Mouse (Mus musculus): ENCODE results near the gene Abcb8. TPM values are rescaled to one million over a fixed set of nuclear protein-coding genes. Genes with fewer than 3 reads are reported as not detected.

Abcb8 gene
- total and polyA plus RNA-seq, 2 experiments from 2014 or later = 44.6 to 64.1 TPM

DNA sequence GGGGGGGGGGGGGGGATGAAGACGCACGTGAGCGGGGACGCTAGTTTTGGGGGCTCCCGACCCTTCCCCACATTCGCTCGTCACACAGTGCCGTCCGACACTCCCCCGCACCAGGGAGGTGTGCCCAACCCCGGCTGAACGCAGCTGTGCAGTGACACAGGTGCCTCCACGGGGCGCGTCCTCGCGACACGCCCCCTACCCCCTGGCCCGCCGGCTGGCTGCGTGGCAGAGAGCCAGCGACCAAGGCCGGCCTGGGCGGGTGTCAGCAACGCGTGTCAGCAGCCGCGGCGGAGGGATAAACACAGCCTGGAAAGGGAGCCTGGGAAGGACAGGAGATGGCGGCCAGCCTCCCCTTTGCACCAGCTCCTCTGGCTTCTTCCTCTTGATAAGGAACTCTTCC is 44.9 kb upstream of the Abcb8 start:
- peaks cover 30% of the 10 kb centered on the region for H3K4me1 ChIP-seq (ENCODE audit: insufficient read depth)

GRCm38 (mm10) chr5:24350073-24350472 is 43.4 kb upstream of the Abcb8 start:
- WGBS = 63% methylated on average over 3 of the region's 3 CpGs
- Histone ChIP-seq H3K4me2 (ENCODE audit: low read depth) (peak overlapping the region; percentile 88), H3K27me3 (ENCODE audit: insufficient read depth, low read length) (no peaks in the 10 kb centered on the region), H3K9ac (no peak overlapping the region), H3K36me3 (ENCODE audit: insufficient read depth) (no peaks in the 10 kb centered on the region), H3K4me1 (ENCODE audit: insufficient read depth) (peaks cover 16% of the 10 kb centered on the region; the same call in 1 of the 2 replicates), H3K4me3 (ENCODE audit: low read depth, low read length) (no peak overlapping the region), H3K27ac (ENCODE audit: low read depth, low read length) (no peak overlapping the region), H3K9me3 (ENCODE audit: low read length) (no peaks in the 10 kb centered on the region)
- ATAC-seq (no peak), DNase-seq (no peak)
- no peak for TF ChIP-seq CTCF (IDR thresholded peaks at IDR 0.05; ENCODE audit: low read depth)

More for the DNA sequence above, 44.9 kb upstream of the Abcb8 start:
- DNase-seq = peak; percentile 33
- Histone ChIP-seq H3K4me3 (ENCODE audit: low read depth, low read length) (peak overlapping the region; percentile 55), H3K4me2 (ENCODE audit: low read depth) (peak overlapping the region; percentile 99), H3K27me3 (ENCODE audit: insufficient read depth, low read length) (no peaks in the 10 kb centered on the region), H3K36me3 (ENCODE audit: insufficient read depth) (no peaks in the 10 kb centered on the region), H3K27ac (ENCODE audit: low read depth, low read length) (no peak overlapping the region), H3K9ac (peak overlapping the region; percentile 60), H3K9me3 (ENCODE audit: low read length) (no peaks in the 10 kb centered on the region)
- WGBS = 2% methylated on average over 28 of the region's 30 CpGs
- TF ChIP-seq CTCF (IDR thresholded peaks at IDR 0.05; ENCODE audit: low read depth) = no peak
- ATAC-seq = no peak

- ATAC-seq = no peak
- H3K4me1 ChIP-seq (ENCODE audit: insufficient read depth) = peaks cover 16% of the 10 kb centered on the region; the same call in 1 of the 2 replicates
These were observed 42.8 kb upstream of the Abcb8 start for GRCm38 (mm10) chr5:24350531-24351250.

DNA sequence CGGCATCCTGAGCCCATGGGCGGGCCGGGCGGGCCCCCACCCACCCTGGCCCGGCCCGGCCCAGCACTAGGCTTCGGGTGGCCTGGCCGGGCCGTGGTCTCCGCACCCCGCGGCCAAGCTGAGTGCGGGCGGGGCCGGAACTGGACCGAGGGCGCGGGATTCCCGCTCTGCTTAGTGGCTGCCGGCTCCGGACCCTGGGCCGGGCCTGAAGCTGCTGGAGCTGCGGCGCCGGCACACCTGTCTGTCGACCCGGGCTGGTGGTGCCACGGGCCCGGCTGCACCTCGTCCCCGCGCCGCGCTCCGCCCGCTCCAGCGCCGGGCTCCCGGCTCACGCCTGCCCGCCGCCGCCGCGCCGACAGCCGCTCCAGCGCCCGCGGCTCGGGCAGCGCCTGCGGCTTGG is 42.2 kb upstream of the Abcb8 start, which contains the start of gene Kcnh2:
TSS of gene Kcnh2 (minus strand) at position 327 of the 400 bp plus-strand sequence.
- ATAC-seq (no peak), DNase-seq (no peak)
- Histone ChIP-seq H3K9me3 (ENCODE audit: low read length) (no peaks in the 10 kb centered on the region), H3K9ac (peak within 1 kb of the TSS; percentile 67), H3K36me3 (ENCODE audit: insufficient read depth) (no peaks in the 10 kb centered on the region), H3K27me3 (ENCODE audit: insufficient read depth, low read length) (no peaks in the 10 kb centered on the region), H3K4me1 (ENCODE audit: insufficient read depth) (peaks cover 16% of the 10 kb centered on the region; the same call in 1 of the 2 replicates), H3K27ac (ENCODE audit: low read depth, low read length) (peak within 1 kb of the TSS; percentile 73), H3K4me3 (ENCODE audit: low read depth, low read length) (peak within 1 kb of the TSS; percentile 78), H3K4me2 (ENCODE audit: low read depth) (peak within 1 kb of the TSS; percentile 88)
- whole genome bisulfite sequencing = under 1% methylated on average over 48 of the region's 53 CpGs
- no peak for TF ChIP-seq CTCF (IDR thresholded peaks at IDR 0.05; ENCODE audit: low read depth)

More at GRCm38 (mm10) chr5:24350531-24351250, 42.8 kb upstream of the Abcb8 start:
- H3K27me3 ChIP-seq (ENCODE audit: insufficient read depth, low read length) = no peaks in the 10 kb centered on the region
- DNase-seq = no peak
- peak overlapping the region; percentile 67 for H3K9ac ChIP-seq
- peak overlapping the region; percentile 78 for H3K4me3 ChIP-seq (ENCODE audit: low read depth, low read length)
- H3K9me3 ChIP-seq (ENCODE audit: low read length) = no peaks in the 10 kb centered on the region
- WGBS = 31% methylated on average over 15 of the region's 15 CpGs
- no peak for TF ChIP-seq CTCF (IDR thresholded peaks at IDR 0.05; ENCODE audit: low read depth)
- peak overlapping the region; percentile 88 for H3K4me2 ChIP-seq (ENCODE audit: low read depth)
- H3K36me3 ChIP-seq (ENCODE audit: insufficient read depth) = no peaks in the 10 kb centered on the region
- H3K27ac ChIP-seq (ENCODE audit: low read depth, low read length) = no peak overlapping the region; the same call in 1 of the 2 replicates

GRCm38 (mm10) chr5:24351701-24352171 is 41.7 kb upstream of the Abcb8 start:
- Histone ChIP-seq H3K4me3 (ENCODE audit: low read depth, low read length) (peak overlapping the region; percentile 78), H3K36me3 (ENCODE audit: insufficient read depth) (no peaks in the 10 kb centered on the region), H3K27me3 (ENCODE audit: insufficient read depth, low read length) (no peaks in the 10 kb centered on the region), H3K27ac (ENCODE audit: low read depth, low read length) (peak overlapping the region; percentile 73), H3K9me3 (ENCODE audit: low read length) (no peaks in the 10 kb centered on the region), H3K9ac (peak overlapping the region; percentile 67), H3K4me1 (ENCODE audit: insufficient read depth) (peaks cover 16% of the 10 kb centered on the region; the same call in 1 of the 2 replicates), H3K4me2 (ENCODE audit: low read depth) (peak overlapping the region; percentile 88)
- TF ChIP-seq CTCF (IDR thresholded peaks at IDR 0.05; ENCODE audit: low read depth) = no peak
- DNase-seq = peak; percentile 94
- whole genome bisulfite sequencing = 1% methylated on average over 34 of the region's 41 CpGs
- peak; percentile 95 for ATAC-seq

- TF ChIP-seq CTCF (IDR thresholded peaks at IDR 0.05; ENCODE audit: low read depth) = no peak
These were observed 41.1 kb upstream of the Abcb8 start for GRCm38 (mm10) chr5:24352251-24352859.

More at GRCm38 (mm10) chr5:24352251-24352859, 41.1 kb upstream of the Abcb8 start:
- H3K4me1 ChIP-seq (ENCODE audit: insufficient read depth) = peaks cover 16% of the 10 kb centered on the region; the same call in 1 of the 2 replicates
- no peaks in the 10 kb centered on the region for H3K9me3 ChIP-seq (ENCODE audit: low read length)
- H3K27ac ChIP-seq (ENCODE audit: low read depth, low read length) = peak overlapping the region; percentile 73
- no peaks in the 10 kb centered on the region for H3K27me3 ChIP-seq (ENCODE audit: insufficient read depth, low read length)
- ATAC-seq (peak; percentile 19), DNase-seq (peak; percentile 29)
- peak overlapping the region; percentile 78 for H3K4me3 ChIP-seq (ENCODE audit: low read depth, low read length)
- H3K36me3 ChIP-seq (ENCODE audit: insufficient read depth) = no peaks in the 10 kb centered on the region
- 7% methylated on average over 24 of the region's 24 CpGs for WGBS
- peak overlapping the region; percentile 88 for H3K4me2 ChIP-seq (ENCODE audit: low read depth)
- peak overlapping the region; percentile 67 for H3K9ac ChIP-seq
